Comparison of ENCODE assay signal across 9 mouse cellular contexts in the genomic region with DNA sequence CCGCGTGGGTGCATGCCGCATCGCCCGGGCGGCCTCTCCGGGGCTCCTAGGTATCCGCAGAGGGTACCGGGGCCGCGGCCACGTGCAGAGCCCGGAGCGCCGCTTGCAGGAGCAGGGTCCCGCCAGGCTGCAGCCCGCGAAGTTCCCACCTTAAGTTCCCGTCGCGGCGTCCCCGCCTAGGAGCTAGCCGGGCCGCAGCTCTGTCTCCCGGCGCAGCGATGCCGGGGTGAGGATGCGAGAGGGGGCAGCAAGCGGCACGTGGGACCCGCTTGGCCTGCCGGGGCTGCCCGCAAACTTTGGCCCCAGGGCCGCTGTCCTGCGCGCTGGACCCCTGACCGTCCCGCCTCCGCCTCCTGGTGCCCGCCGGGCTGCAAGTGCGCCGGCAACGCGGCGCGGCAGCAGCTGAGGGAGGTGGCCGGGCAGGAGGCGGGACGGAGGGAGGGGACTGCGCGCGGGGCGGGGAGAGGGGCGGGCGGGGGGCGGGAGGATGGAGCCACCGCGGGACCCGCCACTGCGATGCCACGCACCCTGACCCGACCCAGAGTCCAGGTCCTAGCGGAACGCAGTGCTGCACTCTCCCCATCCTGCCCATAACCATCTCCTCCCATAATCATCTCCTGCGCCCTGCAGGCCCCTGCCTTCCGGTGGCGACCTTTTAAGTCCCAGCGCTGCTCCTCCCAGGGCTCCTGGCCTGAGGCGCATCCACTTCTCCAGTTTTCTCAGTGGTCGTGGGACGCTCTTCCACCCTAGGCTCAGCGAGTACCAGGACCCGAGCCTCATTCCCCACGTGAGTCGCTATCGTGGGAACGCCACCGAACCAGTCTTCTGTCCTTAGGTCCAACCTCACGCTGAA. TPM values are rescaled to one million over a fixed set of nuclear protein-coding genes. Genes with fewer than 3 reads are reported as not detected.
DNase-seq lines count a peak whose midpoint lies in the region; ATAC-seq lines count a peak whose summit lies in the region.
"Had no signal": no experiment of that assay in that cellular context is flagged by ENCODE, and none has a peak within 500 bp of the region (broad histone marks: within the 10 kb centered on the region; RNA-seq: fewer than 3 reads in every experiment).

No protein-coding gene starts in this region.

- no peak overlapping the region for H3K27ac ChIP-seq in midbrain, embryonic 13.5 days

- H3K4me3 ChIP-seq in midbrain, embryonic 13.5 days (replicated peaks): peak overlapping the region; percentile 49
- H3K4me3 ChIP-seq: myocyte had no signal

- intact Hi-C loops in heart, postnatal 36 days (cut with DNase I): no loop called here

- peak; percentile 51 to 74 for DNase-seq in right cerebral cortex, postnatal 10 days (ENCODE audit: low spot score in 2 of 2)
- no peak for DNase-seq in right cerebral cortex, postnatal 36 days (ENCODE audit: low spot score in 2 of 2)
- DNase-seq in embryo, embryonic 9.5 days (ENCODE audit: extremely low spot score): peak; percentile 76
- peak; percentile 18 to 19 for DNase-seq in heart, postnatal 36 days
- peak; percentile 68 to 79 for DNase-seq in kidney, postnatal 4 days
- peak; percentile 48 for DNase-seq in urinary bladder, postnatal 25 days (ENCODE audit: low spot score)
- no peak for DNase-seq in frontal cortex, postnatal 14 days (ENCODE audit: low spot score in 2 of 2)

- WGBS in midbrain, embryonic 13.5 days: 1% methylated on average over 60 of the region's 82 CpGs

- no peaks in the 10 kb centered on the region for H3K36me3 ChIP-seq in midbrain, embryonic 13.5 days

- peaks cover 67% of the 10 kb centered on the region for H3K27me3 ChIP-seq in midbrain, embryonic 13.5 days

- no peaks in the 10 kb centered on the region for H3K9me3 ChIP-seq in midbrain, embryonic 13.5 days

- peak; percentile 72 for ATAC-seq in midbrain, embryonic 13.5 days

- H3K4me1 ChIP-seq in midbrain, embryonic 13.5 days (replicated peaks): peaks cover 24% of the 10 kb centered on the region

- H3K4me2 ChIP-seq in midbrain, embryonic 13.5 days (replicated peaks): peak overlapping the region; percentile 81

- peak overlapping the region; percentile 61 for H3K9ac ChIP-seq in midbrain, embryonic 13.5 days (replicated peaks)

RNA-seq across cellular contexts. Expression of gene Kcng1, which starts 0.6 kb away (rescaled TPM):
- under 1 TPM; 0.08 TPM for total RNA-seq in heart, postnatal 36 days (2021)
- polyA plus RNA-seq in midbrain, embryonic 13.5 days (2015; fragmentation: Nextera tagmentation; extraction: Ambion mirVana): 2.6 and 3.9 TPM in 2 replicates
- polyA plus RNA-seq: myocyte had no signal

RNA-seq across cellular contexts. Expression of gene Mocs3, which starts 50.5 kb away (rescaled TPM):
- total RNA-seq in heart, postnatal 36 days (2021): 1 to 10 TPM; 7.9 to 8.0 TPM
- 6.0 and 8.7 TPM in 2 replicates for polyA plus RNA-seq in midbrain, embryonic 13.5 days (2015; fragmentation: Nextera tagmentation; extraction: Ambion mirVana)

RNA-seq across cellular contexts. Expression of gene Dpm1, which starts 50.6 kb away (rescaled TPM):
- 10 to 100 TPM; 76.0 to 92.6 TPM for total RNA-seq in heart, postnatal 36 days (2021)
- 68.0 and 71.8 TPM in 2 replicates for polyA plus RNA-seq in midbrain, embryonic 13.5 days (2015; fragmentation: Nextera tagmentation; extraction: Ambion mirVana)

RNA-seq across cellular contexts. Expression of gene Gm20716, which starts 50.8 kb away (rescaled TPM):
- 10 to 100 TPM; 14.3 to 16.5 TPM for total RNA-seq in heart, postnatal 36 days (2021)
- polyA plus RNA-seq in midbrain, embryonic 13.5 days (2015; fragmentation: Nextera tagmentation; extraction: Ambion mirVana): 29.1 and 29.4 TPM in 2 replicates

Comparison
In these comparisons a context has a peak if more than half of its experiments do, and no peak if none do; other contexts are left out.
1. DNase-seq: peak in right cerebral cortex, postnatal 10 days (2 of 2), embryo, embryonic 9.5 days (single experiment), heart, postnatal 36 days (2 of 2), kidney, postnatal 4 days (2 of 2) and urinary bladder, postnatal 25 days (single experiment); none in right cerebral cortex, postnatal 36 days (0 of 2) and frontal cortex, postnatal 14 days (0 of 2).